Mouse (Mus musculus) ES-Bruce4 (cell line): ENCODE results near the gene Taar8a.
"Not testable (repeated sequence)": the region's sequence is repeated elsewhere in the genome, so short reads cannot be mapped to it uniquely, and the experiment has no call there.

Source experiments
- CTCF ChIP-seq: IDR thresholded peaks from one replicate; pipeline ENCODE4 v1.8.1; 2011; ENCODE audit warnings: low read depth, low read length
- EP300 ChIP-seq: IDR thresholded peaks from 2 replicates; pipeline ENCODE4 v1.6.1; 2011; ENCODE audit warnings: low read depth, low read length; ENCODE audit not compliant: insufficient read depth
- POLR2A ChIP-seq: IDR thresholded peaks from one replicate; pipeline ENCODE4 v1.8.1; 2011; ENCODE audit warnings: low read length; ENCODE audit not compliant: insufficient read depth

- TF ChIP-seq POLR2A, CTCF, EP300: not testable (repeated sequence)
Observed at GRCm38 (mm10) chr10:24097010-24097409, 20.7 kb downstream of the Taar8a start.
